Mouse (Mus musculus) left cerebral cortex, adult 9 months (tissue): ENCODE measurements at regions not wholly inside any gene's neighbourhood (a gene's known extent, or its start where the extent isn't known, plus 50 kb on each side); places are given as distances from the start of the nearest gene placed in this dataset.

Experiments used
- DNase-seq, 2 experiments: peaks; one replicate each; pipeline ENCODE4 v3.0.0; 2022; ENCODE audit warnings: low spot score in 2 of 2

GRCm38 (mm10) chr6:60217840-60218239 is 611.8 kb downstream of the Snca start:
- no peak for DNase-seq

GRCm38 (mm10) chr6:60201548-60201947 is 628.1 kb downstream of the Snca start:
- peak in 1 of 2 experiments; percentile 58 for DNase-seq
